Mouse (Mus musculus): ENCODE measurements around the gene Tmem190. TPM values are rescaled to one million over a fixed set of nuclear protein-coding genes. Genes with fewer than 3 reads are reported as not detected.

Gene Tmem190
- polyA plus RNA-seq, 1 experiment from 2014 or later: 0.86 TPM

- no peak for ATAC-seq (replicated peaks; ENCODE audit: low FRiP score)
- 34% methylated on average over 2 of the region's 2 CpGs for WGBS
- H3K9me3 ChIP-seq (ENCODE audit: control insufficient read depth, low read length): no peaks in the 10 kb centered on the region
- H3K9ac ChIP-seq (ENCODE audit: low read depth, low read length): peak overlapping the region; percentile 97
- peak overlapping the region; percentile 92 for H3K27ac ChIP-seq (ENCODE audit: low read depth, low read length)
- H3K27me3 ChIP-seq (replicated peaks; ENCODE audit: control insufficient read depth, insufficient read depth, low read length): no peaks in the 10 kb centered on the region
- H3K36me3 ChIP-seq (ENCODE audit: control insufficient read depth, insufficient read depth, low read length): peaks cover 29% of the 10 kb centered on the region
- H3K4me2 ChIP-seq: peak overlapping the region; percentile 81
- H3K4me1 ChIP-seq (replicated peaks; ENCODE audit: control insufficient read depth, insufficient read depth, low read length): peaks cover 66% of the 10 kb centered on the region
- peak overlapping the region; percentile 86 for H3K4me3 ChIP-seq (ENCODE audit: low read depth, low read length)
- no peak for DNase-seq (ENCODE audit: low spot score)
Measured at GRCm38 (mm10) chr7:4743354-4743753, 39.4 kb upstream of the Tmem190 start.

- Histone ChIP-seq H3K9ac (ENCODE audit: low read depth, low read length) (peak overlapping the region; percentile 97; the same call in 1 of the 2 replicates), H3K27me3 (replicated peaks; ENCODE audit: control insufficient read depth, insufficient read depth, low read length) (no peaks in the 10 kb centered on the region), H3K4me2 (peak overlapping the region; percentile 29; the same call in 1 of the 2 replicates), H3K27ac (ENCODE audit: low read depth, low read length) (peak overlapping the region; percentile 92), H3K4me3 (ENCODE audit: low read depth, low read length) (peak overlapping the region; percentile 17; the same call in 1 of the 2 replicates), H3K4me1 (replicated peaks; ENCODE audit: control insufficient read depth, insufficient read depth, low read length) (peaks cover 72% of the 10 kb centered on the region), H3K36me3 (ENCODE audit: control insufficient read depth, insufficient read depth, low read length) (peaks cover 32% of the 10 kb centered on the region), H3K9me3 (ENCODE audit: control insufficient read depth, low read length) (no peaks in the 10 kb centered on the region)
- DNase-seq (ENCODE audit: low spot score) (no peak), ATAC-seq (replicated peaks; ENCODE audit: low FRiP score) (no peak)
- WGBS: 68% methylated on average over 5 of the region's 6 CpGs
Measured at GRCm38 (mm10) chr7:4744886-4745285, 37.9 kb upstream of the Tmem190 start.

GRCm38 (mm10) chr7:4746326-4746980 lies 36.3 kb upstream of the Tmem190 start:
- Histone ChIP-seq H3K27me3 (replicated peaks; ENCODE audit: control insufficient read depth, insufficient read depth, low read length) (no peaks in the 10 kb centered on the region), H3K27ac (ENCODE audit: low read depth, low read length) (peak overlapping the region; percentile 93), H3K9me3 (ENCODE audit: control insufficient read depth, low read length) (no peaks in the 10 kb centered on the region), H3K4me2 (peak overlapping the region; percentile 59), H3K9ac (ENCODE audit: low read depth, low read length) (peak overlapping the region; percentile 50), H3K36me3 (ENCODE audit: control insufficient read depth, insufficient read depth, low read length) (peaks cover 32% of the 10 kb centered on the region), H3K4me3 (ENCODE audit: low read depth, low read length) (peak overlapping the region; percentile 24; the same call in 1 of the 2 replicates), H3K4me1 (replicated peaks; ENCODE audit: control insufficient read depth, insufficient read depth, low read length) (peaks cover 75% of the 10 kb centered on the region)
- 84% methylated on average over 22 of the region's 22 CpGs for WGBS
- ATAC-seq (replicated peaks; ENCODE audit: low FRiP score) (no peak), DNase-seq (ENCODE audit: low spot score) (no peak)

- peak overlapping the region; percentile 59 for H3K4me2 ChIP-seq
- peak; percentile 76 for ATAC-seq (replicated peaks; ENCODE audit: low FRiP score)
- no peaks in the 10 kb centered on the region for H3K9me3 ChIP-seq (ENCODE audit: control insufficient read depth, low read length)
- H3K27ac ChIP-seq (ENCODE audit: low read depth, low read length): peak overlapping the region; percentile 93
- H3K36me3 ChIP-seq (ENCODE audit: control insufficient read depth, insufficient read depth, low read length): peaks cover 32% of the 10 kb centered on the region
- H3K27me3 ChIP-seq (replicated peaks; ENCODE audit: control insufficient read depth, insufficient read depth, low read length): no peaks in the 10 kb centered on the region
- 45% methylated on average over 9 of the region's 9 CpGs for WGBS
- no peak for DNase-seq (ENCODE audit: low spot score)
- H3K9ac ChIP-seq (ENCODE audit: low read depth, low read length): peak overlapping the region; percentile 54
- H3K4me1 ChIP-seq (replicated peaks; ENCODE audit: control insufficient read depth, insufficient read depth, low read length): peaks cover 72% of the 10 kb centered on the region
- H3K4me3 ChIP-seq (ENCODE audit: low read depth, low read length): peak overlapping the region; percentile 24
Measured at GRCm38 (mm10) chr7:4747156-4747899, 35.4 kb upstream of the Tmem190 start.

DNA sequence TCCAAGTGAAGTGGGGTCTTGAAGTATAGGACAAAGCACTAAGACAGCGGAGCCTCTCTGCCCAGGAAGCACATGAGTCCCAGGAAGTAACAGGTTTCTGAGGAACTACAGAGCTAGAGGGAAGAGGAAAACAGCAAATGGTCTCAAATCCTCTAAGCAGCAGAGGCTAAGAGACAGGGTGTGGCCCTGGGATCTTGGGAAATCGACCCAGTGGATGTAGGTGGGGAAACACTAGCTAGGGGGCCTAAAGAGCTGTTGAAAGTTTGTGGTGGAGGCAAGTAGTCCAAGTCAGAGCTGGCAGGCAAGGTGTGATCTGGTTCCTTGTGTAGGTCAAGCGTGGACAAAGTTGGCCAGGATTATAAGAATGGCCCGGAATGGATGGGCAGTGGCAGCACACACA lies 34.4 kb upstream of the Tmem190 start:
- H3K9me3 ChIP-seq (ENCODE audit: control insufficient read depth, low read length): no peaks in the 10 kb centered on the region
- no peak overlapping the region for H3K4me3 ChIP-seq (ENCODE audit: low read depth, low read length)
- H3K36me3 ChIP-seq (ENCODE audit: control insufficient read depth, insufficient read depth, low read length): peaks cover 30% of the 10 kb centered on the region
- no peaks in the 10 kb centered on the region for H3K27me3 ChIP-seq (replicated peaks; ENCODE audit: control insufficient read depth, insufficient read depth, low read length)
- no peak for DNase-seq (ENCODE audit: low spot score)
- H3K9ac ChIP-seq (ENCODE audit: low read depth, low read length): peak overlapping the region; percentile 54
- H3K27ac ChIP-seq (ENCODE audit: low read depth, low read length): peak overlapping the region; percentile 93
- ATAC-seq (replicated peaks; ENCODE audit: low FRiP score): no peak
- H3K4me1 ChIP-seq (replicated peaks; ENCODE audit: control insufficient read depth, insufficient read depth, low read length): peaks cover 65% of the 10 kb centered on the region
- peak overlapping the region; percentile 33 for H3K4me2 ChIP-seq
- WGBS: 66% methylated on average over 4 of the region's 4 CpGs

GRCm38 (mm10) chr7:4749169-4749568 lies 33.6 kb upstream of the Tmem190 start:
- Histone ChIP-seq H3K4me2 (no peak overlapping the region), H3K36me3 (ENCODE audit: control insufficient read depth, insufficient read depth, low read length) (peaks cover 28% of the 10 kb centered on the region), H3K27ac (ENCODE audit: low read depth, low read length) (peak overlapping the region; percentile 93; the same call in 1 of the 2 replicates), H3K9ac (ENCODE audit: low read depth, low read length) (no peak overlapping the region), H3K27me3 (replicated peaks; ENCODE audit: control insufficient read depth, insufficient read depth, low read length) (no peaks in the 10 kb centered on the region), H3K4me3 (ENCODE audit: low read depth, low read length) (no peak overlapping the region), H3K9me3 (ENCODE audit: control insufficient read depth, low read length) (no peaks in the 10 kb centered on the region), H3K4me1 (replicated peaks; ENCODE audit: control insufficient read depth, insufficient read depth, low read length) (peaks cover 57% of the 10 kb centered on the region)
- 50% methylated on average over 2 of the region's 2 CpGs for WGBS
- DNase-seq (ENCODE audit: low spot score) (no peak), ATAC-seq (replicated peaks; ENCODE audit: low FRiP score) (no peak)

DNA sequence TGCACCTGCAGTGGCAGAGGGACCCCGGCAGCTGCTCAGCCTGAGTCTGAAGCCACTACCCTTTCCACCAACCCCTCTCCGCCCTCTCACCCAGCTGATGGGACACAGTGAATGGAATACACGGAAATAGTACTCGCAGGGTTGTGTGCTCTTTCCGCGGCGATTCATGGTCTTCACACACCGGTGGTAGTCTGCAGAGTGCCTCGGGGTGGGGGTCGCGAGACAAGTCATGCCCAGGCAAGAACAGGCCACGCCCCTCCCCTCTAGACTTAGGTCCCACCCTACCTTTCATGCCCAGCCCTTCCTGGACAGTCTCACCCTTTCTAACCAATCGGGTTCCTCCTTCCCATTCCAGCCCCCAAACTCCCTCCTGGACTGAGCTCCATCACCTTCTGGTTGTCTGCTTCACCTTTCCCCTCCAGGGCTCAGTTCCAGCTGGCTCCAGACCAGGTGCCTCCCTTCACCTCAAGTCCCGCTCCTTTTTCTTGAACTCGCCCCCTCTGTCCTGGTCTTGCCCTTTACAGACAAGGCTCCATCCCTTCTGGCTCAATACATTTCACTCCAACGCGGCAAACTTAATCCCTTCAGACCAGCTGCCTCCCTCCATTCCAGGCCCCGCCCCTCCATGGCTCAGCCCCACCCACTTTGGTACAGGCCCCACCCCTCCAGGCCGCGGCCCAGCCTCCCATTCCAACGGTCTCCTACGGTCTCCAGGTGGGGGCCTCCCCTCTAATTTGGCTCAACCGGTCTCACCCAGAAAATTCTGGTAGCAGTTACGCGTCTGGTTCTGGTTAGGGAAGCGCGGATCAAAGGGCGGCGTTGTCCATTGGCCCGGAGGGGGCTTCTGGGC lies 30.5 kb upstream of the Tmem190 start:
- Histone ChIP-seq H3K9ac (ENCODE audit: low read depth, low read length) (peak overlapping the region; percentile 64), H3K27ac (ENCODE audit: low read depth, low read length) (peak overlapping the region; percentile 72), H3K4me1 (replicated peaks; ENCODE audit: control insufficient read depth, insufficient read depth, low read length) (peaks cover 29% of the 10 kb centered on the region), H3K9me3 (ENCODE audit: control insufficient read depth, low read length) (no peaks in the 10 kb centered on the region), H3K36me3 (ENCODE audit: control insufficient read depth, insufficient read depth, low read length) (0 out of 2 replicates have a peak, but pooled peaks cover 3% of the 10 kb centered on the region), H3K4me2 (peak overlapping the region; percentile 69), H3K4me3 (ENCODE audit: low read depth, low read length) (peak overlapping the region; percentile 60), H3K27me3 (replicated peaks; ENCODE audit: control insufficient read depth, insufficient read depth, low read length) (no peaks in the 10 kb centered on the region)
- peak; percentile 81 for ATAC-seq (replicated peaks; ENCODE audit: low FRiP score)
- WGBS: 2% methylated on average over 30 of the region's 30 CpGs
- peak; percentile 87 for DNase-seq (ENCODE audit: low spot score)

GRCm38 (mm10) chr7:4752821-4753570 lies 29.7 kb upstream of the Tmem190 start, which contains the start of gene Cox6b2:
TSS of gene Cox6b2 (minus strand) at chr7:4753094.
- peak; percentile 90 for ATAC-seq (replicated peaks; ENCODE audit: low FRiP score)
- H3K4me2 ChIP-seq: peak within 1 kb of the TSS; percentile 69
- H3K9ac ChIP-seq (ENCODE audit: low read depth, low read length): peak within 1 kb of the TSS; percentile 64
- H3K27me3 ChIP-seq (replicated peaks; ENCODE audit: control insufficient read depth, insufficient read depth, low read length): no peaks in the 10 kb centered on the region
- H3K4me1 ChIP-seq (replicated peaks; ENCODE audit: control insufficient read depth, insufficient read depth, low read length): peaks cover 24% of the 10 kb centered on the region
- peak; percentile 87 for DNase-seq (ENCODE audit: low spot score)
- peak within 1 kb of the TSS; percentile 60 for H3K4me3 ChIP-seq (ENCODE audit: low read depth, low read length)
- 0 out of 2 replicates have a peak, but pooled peaks cover 3% of the 10 kb centered on the region for H3K36me3 ChIP-seq (ENCODE audit: control insufficient read depth, insufficient read depth, low read length)
- WGBS: 4% methylated on average over 24 of the region's 24 CpGs
- no peaks in the 10 kb centered on the region for H3K9me3 ChIP-seq (ENCODE audit: control insufficient read depth, low read length)
- peak within 1 kb of the TSS; percentile 72 for H3K27ac ChIP-seq (ENCODE audit: low read depth, low read length)
